Mouse (Mus musculus): ENCODE measurements at regions not wholly inside any gene's neighbourhood (a gene's known extent, or its start where the extent isn't known, plus 50 kb on each side); places are given as distances from the start of the nearest gene placed in this dataset.
"Not testable (repeated sequence)": the region's sequence is repeated elsewhere in the genome, so short reads cannot be mapped to it uniquely, and the experiment has no call there.

DNA sequence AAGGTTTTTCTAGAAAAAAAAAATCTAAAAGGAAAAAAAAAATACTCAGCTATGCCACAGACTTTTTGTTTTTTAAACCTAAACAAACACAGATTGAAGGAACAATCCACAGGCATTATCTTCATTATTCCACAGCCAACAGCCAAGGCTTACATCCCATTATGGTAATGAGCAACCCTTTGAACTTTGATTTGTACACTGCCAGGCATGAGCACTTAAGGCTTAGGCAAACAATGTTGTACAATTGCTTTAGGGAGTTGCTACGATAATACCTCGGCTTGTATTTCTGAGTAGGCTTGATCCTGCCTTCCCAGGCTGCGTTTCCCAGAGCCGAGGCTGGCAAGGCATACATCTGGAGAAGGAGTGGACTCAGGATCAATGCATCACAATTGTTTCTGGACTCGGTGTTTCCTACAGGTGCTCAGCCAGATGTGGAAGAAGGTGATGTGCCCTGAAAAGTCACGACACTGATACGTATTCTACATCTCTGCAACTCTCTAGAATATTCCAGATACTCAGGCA lies 409.0 kb upstream of the Igfbp7 start:
- in situ Hi-C loops (cut with MboI) = no loop called here

DNA sequence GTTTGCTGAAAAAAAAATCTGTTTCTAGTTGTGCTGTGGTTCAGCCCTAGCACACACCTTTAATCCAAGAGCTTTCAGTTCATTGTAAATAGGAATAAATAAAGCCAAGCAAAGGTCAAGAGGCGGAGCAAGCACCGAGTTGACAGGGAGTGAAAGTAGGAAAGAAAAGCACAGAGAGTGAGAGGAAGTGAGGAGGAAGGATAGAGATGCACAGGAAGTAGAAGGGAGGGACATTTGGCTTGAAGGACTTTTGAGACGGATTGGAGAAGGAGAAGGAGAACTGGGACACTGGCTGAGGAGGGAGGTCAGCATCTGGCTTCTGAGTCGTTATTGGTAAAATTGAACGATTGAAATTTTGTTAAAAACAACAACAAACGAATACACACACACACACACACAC lies 402.0 kb upstream of the Igfbp7 start:
- in situ Hi-C loops (cut with MboI) = no loop called here

DNA sequence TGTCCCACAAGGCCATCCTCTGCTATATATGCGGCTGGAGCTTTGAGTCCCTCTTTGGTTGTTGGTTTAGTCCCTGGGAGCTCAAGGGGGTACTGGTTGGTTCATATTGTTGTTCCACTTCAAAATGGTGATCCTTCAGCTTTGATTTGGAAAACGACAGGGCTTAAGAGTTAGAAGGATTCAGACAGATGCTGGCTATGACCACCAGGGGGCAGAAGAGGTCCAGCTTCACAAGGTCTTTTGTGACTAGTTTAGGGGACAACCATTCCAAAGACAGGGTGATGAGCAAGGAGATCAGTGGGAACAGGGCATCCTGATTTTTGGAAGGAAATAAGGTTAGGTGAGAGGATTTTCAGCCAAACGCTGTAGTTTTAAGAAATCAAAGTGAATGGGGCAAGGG lies 399.9 kb upstream of the Igfbp7 start:
- in situ Hi-C loops (cut with MboI) = no loop called here

GRCm38 (mm10) chr5:77806334-77807157 lies 398.7 kb upstream of the Igfbp7 start:
- in situ Hi-C loops (cut with MboI) = no loop called here

DNA sequence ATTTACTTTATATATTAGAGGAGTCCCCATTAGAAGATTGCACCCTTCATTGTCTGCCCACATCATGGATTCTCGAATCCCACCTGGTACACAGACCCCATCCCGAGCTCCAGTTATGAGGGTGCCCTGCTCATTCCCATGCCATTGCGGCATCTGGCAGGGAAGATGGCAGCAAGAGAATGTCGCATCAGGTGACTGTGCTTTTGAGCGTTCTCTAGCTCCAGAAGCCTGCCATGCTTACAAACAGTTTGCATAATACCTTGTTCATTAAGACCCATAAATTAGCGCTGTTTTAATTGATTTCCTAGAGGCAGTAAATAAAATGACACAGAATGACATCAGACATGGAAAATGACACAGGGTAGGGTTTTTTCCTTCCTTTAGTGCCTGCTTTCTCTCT lies 398.0 kb upstream of the Igfbp7 start:
- in situ Hi-C loops (cut with MboI) = no loop called here

- in situ Hi-C loops (cut with MboI) = no loop called here
Observed at GRCm38 (mm10) chr5:77805303-77805702, 397.5 kb upstream of the Igfbp7 start.

DNA sequence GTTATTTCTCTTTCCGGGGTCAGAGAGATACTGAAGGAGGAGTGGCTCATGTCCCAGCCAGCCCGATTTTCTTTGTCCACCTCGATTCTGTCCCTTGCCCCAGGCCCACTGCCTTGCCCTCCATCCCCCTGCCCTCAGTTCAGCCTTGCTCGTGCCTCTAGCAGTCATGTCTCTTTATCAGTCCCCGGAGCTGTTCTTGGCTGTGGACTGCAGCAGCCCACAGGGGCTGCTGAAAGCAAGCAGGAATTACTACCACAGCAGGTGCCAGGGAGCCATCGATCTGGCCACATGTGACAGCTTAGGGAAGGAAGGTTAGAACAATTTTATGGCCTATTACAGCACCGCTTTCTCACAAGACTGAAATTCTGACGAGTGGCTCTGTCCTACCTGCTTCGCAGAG lies 396.3 kb upstream of the Igfbp7 start:
- in situ Hi-C loops (cut with MboI) = no loop called here

GRCm38 (mm10) chr5:77803562-77803961 lies 395.7 kb upstream of the Igfbp7 start:
- in situ Hi-C loops (cut with MboI) = no loop called here

DNA sequence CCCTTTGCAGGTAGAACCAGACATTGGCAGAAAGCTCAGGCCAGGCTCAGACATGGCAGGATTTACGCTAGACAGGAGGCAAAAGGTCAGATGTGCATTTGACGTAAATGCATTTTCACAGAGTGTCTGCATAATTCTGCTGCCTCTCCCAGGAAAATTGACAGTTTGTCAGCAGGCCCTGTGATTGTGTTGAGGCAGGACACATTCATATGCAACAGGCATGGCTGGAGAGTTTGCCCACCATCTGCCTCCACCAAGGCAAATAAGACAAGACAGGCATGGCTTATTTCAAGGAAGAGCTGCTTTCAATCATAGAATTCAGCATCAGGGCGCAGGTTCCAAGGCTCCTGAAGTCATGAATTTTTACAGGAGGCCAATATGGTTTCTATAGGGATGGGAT lies 389.1 kb upstream of the Igfbp7 start:
- in situ Hi-C loops (cut with MboI) = no loop called here

- in situ Hi-C loops (cut with MboI) = no loop called here
Observed at GRCm38 (mm10) chr5:77795766-77796165, 387.9 kb upstream of the Igfbp7 start.

- in situ Hi-C loops (cut with MboI) = no loop called here
Observed at GRCm38 (mm10) chr5:77783953-77784352, 376.1 kb upstream of the Igfbp7 start.

GRCm38 (mm10) chr5:77762426-77763042 lies 354.7 kb upstream of the Igfbp7 start:
- in situ Hi-C loops (cut with MboI) = no loop called here

DNA sequence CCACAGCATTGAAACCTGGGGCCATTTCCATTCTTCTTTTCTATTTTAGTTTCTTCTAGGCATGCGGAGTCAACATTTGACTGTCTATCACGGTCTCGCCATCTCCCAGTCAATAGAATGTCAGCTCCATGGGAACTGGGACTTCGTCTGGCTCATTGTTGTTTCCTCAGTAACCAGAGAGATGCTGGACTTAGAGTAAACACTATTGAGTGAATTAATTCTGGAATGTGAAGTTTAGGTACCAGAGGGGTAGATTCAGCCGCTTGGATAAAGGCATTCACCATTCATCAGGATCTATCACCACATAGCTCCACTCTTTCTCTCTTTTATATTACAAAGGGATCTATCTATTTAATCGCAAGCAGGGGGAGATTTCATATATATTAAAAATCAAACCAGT lies 354.2 kb upstream of the Igfbp7 start:
- in situ Hi-C loops (cut with MboI) = no loop called here

DNA sequence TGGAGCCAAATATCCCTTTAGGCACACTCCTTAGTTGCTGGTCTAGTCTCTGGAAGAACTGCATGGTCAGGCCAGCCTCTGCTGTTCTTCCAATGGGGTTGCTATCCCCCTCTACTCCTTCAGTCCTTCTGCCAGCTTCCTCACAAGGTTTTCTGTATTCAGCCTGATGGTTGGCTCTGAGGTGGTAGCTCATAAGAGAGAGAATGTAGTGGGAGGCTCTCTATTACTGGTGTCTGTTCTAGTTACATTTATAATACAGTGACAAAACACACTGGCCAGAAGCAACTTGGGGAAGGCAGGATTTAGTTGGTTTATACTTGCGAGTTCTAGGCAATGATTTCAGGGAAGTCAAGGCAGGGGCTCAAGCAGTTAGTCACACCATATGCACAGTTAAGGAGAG lies 341.1 kb upstream of the Igfbp7 start:
- in situ Hi-C loops (cut with MboI) = no loop called here

DNA sequence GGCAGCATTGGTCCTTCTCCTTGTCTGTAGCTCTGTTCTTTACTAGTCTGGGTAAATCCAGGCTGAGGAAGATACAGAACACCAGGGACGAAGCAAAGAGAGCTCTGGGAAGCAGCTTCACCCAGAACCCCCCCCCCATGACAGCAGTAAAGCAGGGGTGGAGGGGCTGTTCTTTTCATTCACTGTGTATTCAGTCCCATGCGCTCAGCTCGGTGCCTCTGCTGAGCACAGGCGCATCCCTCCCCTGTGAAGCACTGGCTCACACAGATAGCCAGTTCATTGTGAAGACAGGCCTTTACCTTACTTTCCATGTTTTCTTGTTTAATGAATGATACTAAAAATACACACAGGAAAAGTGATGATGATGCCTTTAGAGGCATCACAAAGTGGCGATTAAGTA lies 338.8 kb upstream of the Igfbp7 start:
- in situ Hi-C loops (cut with MboI) = no loop called here

DNA sequence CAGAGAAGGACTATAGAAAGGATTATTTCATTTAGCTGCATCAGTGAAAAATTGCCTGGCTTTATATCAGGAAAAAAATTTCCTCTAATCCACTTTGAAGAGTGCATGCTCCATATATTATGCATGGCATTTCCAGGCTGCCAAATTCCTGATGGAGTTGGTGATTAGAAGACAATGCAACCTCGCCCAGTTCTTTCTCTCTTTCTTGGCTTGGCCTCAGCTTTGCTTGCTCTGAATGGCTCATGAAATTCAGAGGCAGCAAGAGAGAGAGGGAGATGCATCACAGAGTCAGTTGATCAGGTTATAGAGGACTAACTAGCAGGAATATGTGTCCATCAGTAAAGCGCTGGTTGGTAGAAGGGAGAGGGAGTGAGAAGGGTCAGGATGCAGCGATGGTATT lies 335.6 kb upstream of the Igfbp7 start:
- in situ Hi-C loops (cut with MboI) = no loop called here

GRCm38 (mm10) chr5:77730286-77730685 lies 322.4 kb upstream of the Igfbp7 start:
- in situ Hi-C loops (cut with MboI) = not testable (repeated sequence)

DNA sequence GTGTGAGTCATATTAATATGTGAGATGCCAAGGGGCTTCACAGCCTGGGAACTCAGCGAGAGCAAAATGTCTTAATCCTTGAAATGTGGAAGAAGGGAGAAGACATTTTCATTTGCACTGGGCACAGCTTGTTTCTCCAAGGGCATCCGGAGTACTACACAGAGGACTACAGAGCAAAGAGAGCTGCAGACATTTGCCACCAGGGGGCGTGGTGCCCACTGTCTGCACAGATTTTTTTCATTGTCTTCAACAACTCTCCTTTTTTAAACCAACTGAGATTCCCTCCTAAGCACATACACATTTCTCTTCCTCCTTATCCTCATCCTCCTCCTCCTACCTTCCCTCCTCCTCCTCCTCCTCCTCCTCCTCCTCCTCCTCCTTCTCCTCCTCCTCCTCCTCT lies 273.8 kb upstream of the Igfbp7 start:
- in situ Hi-C loops (cut with MboI) = no loop called here

GRCm38 (mm10) chr5:77672073-77672924 lies 264.5 kb upstream of the Igfbp7 start:
- in situ Hi-C loops (cut with MboI) = no loop called here

DNA sequence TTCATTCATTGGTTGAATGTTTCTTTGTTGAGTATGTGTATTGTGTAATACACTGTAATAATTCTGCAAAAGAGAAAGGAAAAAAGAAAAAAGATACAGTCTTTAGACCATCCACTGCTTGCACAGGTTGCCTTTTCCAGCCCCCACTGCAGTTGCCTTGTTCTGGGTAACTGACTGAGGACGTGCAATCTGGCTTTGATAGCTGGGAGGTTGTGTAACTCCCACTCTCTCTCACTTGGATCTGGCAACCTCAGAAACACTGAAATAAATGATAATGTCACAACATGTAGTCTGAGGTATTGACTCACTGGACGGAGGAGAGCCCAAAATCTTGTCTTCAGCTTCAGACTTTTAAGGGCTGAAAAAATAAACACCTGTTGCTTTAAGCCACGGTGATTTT lies 255.3 kb upstream of the Igfbp7 start:
- in situ Hi-C loops (cut with MboI) = no loop called here

GRCm38 (mm10) chr5:77659016-77659415 lies 251.2 kb upstream of the Igfbp7 start:
- in situ Hi-C loops (cut with MboI) = no loop called here

DNA sequence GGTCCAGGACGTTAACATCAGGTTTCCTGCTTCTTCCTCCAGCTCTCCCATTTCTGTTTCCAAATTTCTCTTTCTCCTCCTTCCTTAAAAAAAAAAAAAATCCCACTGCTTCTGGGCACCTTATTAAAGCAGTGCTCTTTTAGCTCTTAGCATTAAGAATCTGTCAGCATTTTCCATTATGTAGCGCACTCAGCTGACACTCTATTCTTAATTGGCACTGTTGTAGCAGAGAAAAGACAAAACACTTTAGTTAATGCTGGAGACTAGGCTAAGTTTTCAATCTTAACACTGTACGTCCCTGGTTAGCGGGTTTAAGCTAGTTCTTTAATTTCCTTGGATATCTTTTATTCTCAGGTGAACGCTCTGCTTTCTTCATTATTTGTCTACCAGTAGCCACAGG lies 236.8 kb upstream of the Igfbp7 start:
- in situ Hi-C loops (cut with MboI) = no loop called here

- in situ Hi-C loops (cut with MboI) = no loop called here
Observed at GRCm38 (mm10) chr5:77620402-77620801, 212.6 kb upstream of the Igfbp7 start.

All from mature B cell (primary cell).